Mouse (Mus musculus): Measurements from ENCODE around the gene Lpar3. TPM values are rescaled to one million over a fixed set of nuclear protein-coding genes. Genes with fewer than 3 reads are reported as not detected.

Gene Lpar3
- total and polyA plus RNA-seq, 3 experiments = 0.10 to 0.68 (median 0.32) TPM

- no peak overlapping the region for H3K4me3 ChIP-seq
- H3K27ac ChIP-seq = no peak overlapping the region
- H3K27me3 ChIP-seq (ENCODE audit: control insufficient read depth, insufficient read depth, low read length) = no peaks in the 10 kb centered on the region
- no peak for DNase-seq
- no peaks in the 10 kb centered on the region for H3K79me2 ChIP-seq (replicated peaks; ENCODE audit: control insufficient read depth, insufficient read depth, low read length)
- no peak for TF ChIP-seq EP300 (IDR thresholded peaks at IDR 0.05; ENCODE audit: insufficient read depth, low read depth, low read length)
- no peak for TF ChIP-seq CTCF (IDR thresholded peaks at IDR 0.05)
- TF ChIP-seq POLR2A (IDR thresholded peaks at IDR 0.05; ENCODE audit: insufficient read depth, low read depth, low read length) = no peak
- no peak overlapping the region for H3K9ac ChIP-seq (ENCODE audit: low read depth, low read length)
- intact Hi-C loops (cut with DNase I) = no loop called here
- H3K4me1 ChIP-seq (ENCODE audit: control insufficient read depth, insufficient read depth, low read length) = no peaks in the 10 kb centered on the region
- WGBS = 83% methylated on average over 16 of the region's 16 CpGs
- H3K36me3 ChIP-seq (ENCODE audit: control insufficient read depth, insufficient read depth, low read length) = no peaks in the 10 kb centered on the region
Observed at GRCm38 (mm10) chr3:146318520-146318938, 97.8 kb downstream of the Lpar3 start.

GRCm38 (mm10) chr3:146318987-146319386 lies 98.2 kb downstream of the Lpar3 start:
- Histone ChIP-seq H3K4me3 (no peak overlapping the region), H3K27ac (no peak overlapping the region), H3K79me2 (replicated peaks; ENCODE audit: control insufficient read depth, insufficient read depth, low read length) (no peaks in the 10 kb centered on the region), H3K9ac (ENCODE audit: low read depth, low read length) (no peak overlapping the region), H3K4me1 (ENCODE audit: control insufficient read depth, insufficient read depth, low read length) (no peaks in the 10 kb centered on the region), H3K27me3 (ENCODE audit: control insufficient read depth, insufficient read depth, low read length) (no peaks in the 10 kb centered on the region), H3K36me3 (ENCODE audit: control insufficient read depth, insufficient read depth, low read length) (no peaks in the 10 kb centered on the region)
- 55% methylated on average over 13 of the region's 13 CpGs for WGBS
- intact Hi-C loops (cut with DNase I) = no loop called here
- no peak for TF ChIP-seq POLR2A (IDR thresholded peaks at IDR 0.05; ENCODE audit: insufficient read depth, low read depth, low read length)
- no peak for TF ChIP-seq EP300 (IDR thresholded peaks at IDR 0.05; ENCODE audit: insufficient read depth, low read depth, low read length)
- TF ChIP-seq CTCF (IDR thresholded peaks at IDR 0.05) = no peak
- DNase-seq = no peak

GRCm38 (mm10) chr3:146319503-146319902 lies 98.7 kb downstream of the Lpar3 start:
- intact Hi-C loops (cut with DNase I) = no loop called here
- Histone ChIP-seq H3K9ac (ENCODE audit: low read depth, low read length) (no peak overlapping the region), H3K36me3 (ENCODE audit: control insufficient read depth, insufficient read depth, low read length) (no peaks in the 10 kb centered on the region), H3K4me1 (ENCODE audit: control insufficient read depth, insufficient read depth, low read length) (no peaks in the 10 kb centered on the region), H3K27ac (no peak overlapping the region), H3K79me2 (replicated peaks; ENCODE audit: control insufficient read depth, insufficient read depth, low read length) (no peaks in the 10 kb centered on the region), H3K4me3 (no peak overlapping the region), H3K27me3 (ENCODE audit: control insufficient read depth, insufficient read depth, low read length) (no peaks in the 10 kb centered on the region)
- DNase-seq = no peak
- 87% methylated on average over 14 of the region's 14 CpGs for WGBS
- TF ChIP-seq CTCF (IDR thresholded peaks at IDR 0.05) (no peak), EP300 (IDR thresholded peaks at IDR 0.05; ENCODE audit: insufficient read depth, low read depth, low read length) (no peak), POLR2A (IDR thresholded peaks at IDR 0.05; ENCODE audit: insufficient read depth, low read depth, low read length) (no peak)

- TF ChIP-seq CTCF (IDR thresholded peaks at IDR 0.05) = no peak
- no peak for TF ChIP-seq EP300 (IDR thresholded peaks at IDR 0.05; ENCODE audit: insufficient read depth, low read depth, low read length)
- no peak for TF ChIP-seq POLR2A (IDR thresholded peaks at IDR 0.05; ENCODE audit: insufficient read depth, low read depth, low read length)
- WGBS = 64% methylated on average over 8 of the region's 8 CpGs
- peaks cover 3% of the 10 kb centered on the region for H3K4me1 ChIP-seq (ENCODE audit: control insufficient read depth, insufficient read depth, low read length)
- no peak overlapping the region for H3K9ac ChIP-seq (ENCODE audit: low read depth, low read length)
- no peak overlapping the region for H3K27ac ChIP-seq
- H3K27me3 ChIP-seq (ENCODE audit: control insufficient read depth, insufficient read depth, low read length) = no peaks in the 10 kb centered on the region; the same call in 1 of the 2 replicates
- H3K79me2 ChIP-seq (replicated peaks; ENCODE audit: control insufficient read depth, insufficient read depth, low read length) = no peaks in the 10 kb centered on the region
- no peak for DNase-seq
- no peaks in the 10 kb centered on the region for H3K36me3 ChIP-seq (ENCODE audit: control insufficient read depth, insufficient read depth, low read length)
- H3K4me3 ChIP-seq = no peak overlapping the region
- intact Hi-C loops (cut with DNase I) = loop anchor here (5.0 kb wide), 1 partner anchor 622 kb away; no protein-coding TSS in a partner anchor
Observed at GRCm38 (mm10) chr3:146324949-146325348, 104.2 kb downstream of the Lpar3 start.

- TF ChIP-seq EP300 (IDR thresholded peaks at IDR 0.05; ENCODE audit: insufficient read depth, low read depth, low read length) (no peak), POLR2A (IDR thresholded peaks at IDR 0.05; ENCODE audit: insufficient read depth, low read depth, low read length) (no peak), CTCF (IDR thresholded peaks at IDR 0.05) (no peak)
- Histone ChIP-seq H3K27ac (no peak overlapping the region), H3K79me2 (replicated peaks; ENCODE audit: control insufficient read depth, insufficient read depth, low read length) (no peaks in the 10 kb centered on the region), H3K9ac (ENCODE audit: low read depth, low read length) (no peak overlapping the region), H3K27me3 (ENCODE audit: control insufficient read depth, insufficient read depth, low read length) (no peaks in the 10 kb centered on the region; the same call in 1 of the 2 replicates), H3K36me3 (ENCODE audit: control insufficient read depth, insufficient read depth, low read length) (no peaks in the 10 kb centered on the region), H3K4me1 (ENCODE audit: control insufficient read depth, insufficient read depth, low read length) (peaks cover 3% of the 10 kb centered on the region), H3K4me3 (no peak overlapping the region)
- 35% methylated on average over 16 of the region's 17 CpGs for WGBS
- no peak for DNase-seq
- intact Hi-C loops (cut with DNase I) = loop anchor here (5.0 kb wide), 1 partner anchor 620 kb away; no protein-coding TSS in a partner anchor
Observed at GRCm38 (mm10) chr3:146326743-146327536, 106.2 kb downstream of the Lpar3 start.

All from heart, adult 2 months (tissue).